Mouse (Mus musculus): ENCODE measurements at regions not wholly inside any gene's neighbourhood (a gene's known extent, or its start where the extent isn't known, plus 50 kb on each side); places are given as distances from the start of the nearest gene placed in this dataset.

DNA sequence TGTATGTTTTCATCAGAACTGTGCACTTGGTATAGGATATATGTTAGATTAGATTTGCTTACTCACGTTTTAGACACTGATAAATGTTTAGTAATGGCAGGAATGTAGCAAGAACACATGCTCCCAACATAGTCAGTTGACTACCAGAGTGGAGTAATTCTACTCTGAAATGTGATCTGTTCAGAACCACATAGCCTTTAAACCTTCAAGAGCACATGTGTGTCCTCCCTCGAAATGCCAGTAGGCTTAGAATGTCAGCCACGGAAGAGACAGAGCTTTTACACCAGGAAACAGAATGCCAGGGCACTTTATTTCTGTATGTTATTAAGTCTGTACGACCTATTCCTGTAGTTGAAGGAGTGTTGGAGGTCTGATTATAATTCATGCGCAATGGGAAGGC lies 51.3 kb upstream of the Cd28 start:
- no peak for DNase-seq (ENCODE audit: low read depth in 2 of 2, low spot score in 2 of 2)

DNA sequence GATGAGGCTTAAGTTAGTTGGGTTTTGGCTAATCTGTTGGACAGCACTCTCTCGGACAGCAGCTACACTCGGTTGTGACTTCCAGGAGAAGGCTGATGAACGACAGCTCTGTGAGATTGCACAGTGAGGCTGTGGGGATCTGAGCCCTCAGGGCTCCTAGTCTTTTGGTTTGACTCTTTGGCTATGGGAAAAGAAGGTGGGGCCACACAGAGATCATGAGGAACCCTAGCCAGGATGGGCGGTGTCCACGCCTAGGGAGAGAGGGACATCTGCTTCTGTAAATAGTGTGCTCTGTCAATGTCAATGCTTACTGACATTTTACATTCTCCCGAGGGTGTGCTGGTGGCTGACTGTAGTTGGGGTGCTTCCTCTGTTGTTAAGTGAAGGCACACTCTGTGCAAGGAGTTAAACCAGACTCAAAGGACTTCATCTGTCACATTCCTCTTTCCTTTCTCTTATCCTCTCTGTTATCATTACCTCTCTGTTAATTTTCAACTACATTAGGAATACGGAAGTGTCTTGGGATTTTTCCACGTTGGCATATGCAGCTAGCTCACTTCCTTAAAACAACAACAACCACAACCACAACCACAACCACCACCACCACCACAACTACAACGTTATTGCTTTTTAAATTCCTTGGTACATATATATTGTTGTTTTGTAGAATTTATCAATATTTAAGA lies 54.2 kb upstream of the Cd28 start:
- DNase-seq (ENCODE audit: low read depth in 2 of 2, low spot score in 2 of 2), result no peak

DNA sequence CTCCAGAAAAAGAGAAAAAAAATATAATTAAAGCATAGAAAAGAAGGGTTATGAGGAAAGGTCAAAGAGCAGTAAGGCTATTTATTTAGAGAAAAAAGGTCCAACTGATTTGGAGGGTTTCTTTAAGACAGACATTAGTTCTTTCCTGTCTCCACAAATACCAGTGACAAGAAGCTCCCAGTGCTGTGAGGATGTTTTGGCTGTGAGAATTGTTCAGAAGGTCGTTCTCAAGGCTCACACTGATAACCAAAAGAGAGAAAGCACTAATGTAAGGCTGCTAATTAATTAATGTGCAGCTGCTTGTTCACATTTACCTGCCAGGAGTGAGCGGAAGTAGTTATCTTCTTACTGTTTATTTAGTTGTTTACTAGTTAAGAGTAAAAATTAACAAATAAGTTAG lies 54.7 kb upstream of the Cd28 start:
- DNase-seq (ENCODE audit: low read depth in 2 of 2, low spot score in 2 of 2), result no peak

DNA sequence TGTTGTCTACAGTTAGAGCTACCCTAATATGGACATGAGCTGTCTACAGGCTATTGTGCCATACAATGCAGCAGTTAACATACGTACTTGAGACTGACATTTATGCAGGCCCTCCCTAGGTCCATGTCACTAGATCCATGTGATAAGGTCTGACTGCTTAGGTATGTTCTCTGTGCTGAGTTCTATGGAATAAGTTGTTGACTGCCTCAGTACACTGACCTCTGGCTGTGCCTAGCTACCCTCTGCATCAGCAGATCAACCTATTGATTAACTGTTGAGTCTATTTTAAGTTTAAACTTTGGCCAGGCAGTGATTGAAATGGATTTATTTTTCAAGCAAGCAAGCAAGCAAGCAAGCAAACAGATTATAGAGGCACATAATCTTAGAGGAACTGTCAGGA lies 57.0 kb upstream of the Cd28 start:
- DNase-seq (ENCODE audit: low read depth in 2 of 2, low spot score in 2 of 2), result no peak

GRCm38 (mm10) chr1:60659041-60659440 lies 57.6 kb upstream of the Cd28 start:
- no peak for DNase-seq (ENCODE audit: low read depth in 2 of 2, low spot score in 2 of 2)

DNA sequence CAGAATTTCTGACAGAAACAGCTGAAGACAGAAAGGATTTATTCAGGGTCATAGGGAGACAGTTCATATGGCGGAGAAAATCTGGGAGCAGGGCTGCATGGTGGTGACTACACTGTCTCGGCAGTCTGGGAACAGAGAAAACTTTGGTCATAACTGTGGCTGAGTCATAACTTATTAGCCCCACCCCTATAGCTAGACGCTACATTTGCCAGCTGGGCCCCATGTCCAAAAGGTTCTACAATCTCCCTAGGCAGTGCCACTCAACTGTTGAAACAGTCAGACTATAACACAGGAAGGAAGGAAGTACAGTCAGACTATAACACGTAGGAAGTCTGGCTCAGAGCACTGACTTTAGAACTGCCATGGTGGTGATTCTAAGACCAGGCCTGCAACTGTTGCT lies 58.2 kb upstream of the Cd28 start:
- DNase-seq (ENCODE audit: low read depth in 2 of 2, low spot score in 2 of 2), result no peak

GRCm38 (mm10) chr1:60657511-60657910 lies 59.1 kb upstream of the Cd28 start:
- DNase-seq (ENCODE audit: low read depth in 2 of 2, low spot score in 2 of 2), result no peak

DNA sequence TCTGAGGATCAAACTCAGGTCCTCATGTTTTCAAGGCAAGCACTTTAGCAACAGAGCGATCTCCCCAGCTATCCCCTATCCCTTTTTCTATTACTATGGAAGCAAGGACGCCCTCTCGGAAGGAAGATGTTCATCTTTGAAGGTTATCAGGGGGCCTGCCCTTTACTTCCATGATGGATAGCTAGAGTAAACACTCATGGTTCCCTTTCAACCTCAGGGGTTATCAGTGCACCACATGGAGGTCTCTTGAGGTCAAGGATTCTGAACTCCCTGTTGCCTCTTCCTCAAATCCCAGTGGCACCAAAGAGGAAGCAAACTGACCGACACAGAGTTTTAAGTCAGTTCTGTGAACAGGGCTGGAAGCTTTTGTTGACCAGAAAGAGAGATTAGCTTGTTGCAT lies 59.6 kb upstream of the Cd28 start:
- DNase-seq (ENCODE audit: low read depth in 2 of 2, low spot score in 2 of 2), result no peak

GRCm38 (mm10) chr1:60655691-60656595 lies 60.7 kb upstream of the Cd28 start:
- no peak for DNase-seq (ENCODE audit: low read depth in 2 of 2, low spot score in 2 of 2)

GRCm38 (mm10) chr1:60655206-60655605 lies 61.4 kb upstream of the Cd28 start:
- DNase-seq (ENCODE audit: low read depth in 2 of 2, low spot score in 2 of 2), result no peak

GRCm38 (mm10) chr1:60652570-60653011 lies 64.0 kb upstream of the Cd28 start:
- no peak for DNase-seq (ENCODE audit: low read depth in 2 of 2, low spot score in 2 of 2)

DNA sequence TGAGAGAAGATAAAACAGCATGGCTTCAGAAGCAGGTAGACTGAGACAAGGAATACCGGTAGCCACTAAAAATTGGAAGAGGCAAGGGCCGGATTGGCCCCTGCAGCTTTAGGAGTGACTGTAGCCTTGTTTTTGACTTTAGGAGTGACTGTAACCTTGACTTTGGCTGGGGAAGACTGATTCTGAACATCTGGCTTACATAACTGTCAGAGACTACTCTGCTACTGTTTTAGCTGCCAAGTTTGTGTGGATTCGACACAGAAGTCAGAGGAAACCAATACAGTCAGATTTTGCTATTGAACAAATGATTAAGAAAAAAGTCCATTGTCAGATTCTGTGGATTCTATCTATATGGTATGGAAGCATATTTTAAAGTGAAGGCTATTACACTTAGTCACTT lies 66.4 kb upstream of the Cd28 start:
- DNase-seq (ENCODE audit: low read depth in 2 of 2, low spot score in 2 of 2), result no peak

GRCm38 (mm10) chr1:60649303-60649850 lies 67.2 kb upstream of the Cd28 start:
- no peak for DNase-seq (ENCODE audit: low read depth in 2 of 2, low spot score in 2 of 2)

DNA sequence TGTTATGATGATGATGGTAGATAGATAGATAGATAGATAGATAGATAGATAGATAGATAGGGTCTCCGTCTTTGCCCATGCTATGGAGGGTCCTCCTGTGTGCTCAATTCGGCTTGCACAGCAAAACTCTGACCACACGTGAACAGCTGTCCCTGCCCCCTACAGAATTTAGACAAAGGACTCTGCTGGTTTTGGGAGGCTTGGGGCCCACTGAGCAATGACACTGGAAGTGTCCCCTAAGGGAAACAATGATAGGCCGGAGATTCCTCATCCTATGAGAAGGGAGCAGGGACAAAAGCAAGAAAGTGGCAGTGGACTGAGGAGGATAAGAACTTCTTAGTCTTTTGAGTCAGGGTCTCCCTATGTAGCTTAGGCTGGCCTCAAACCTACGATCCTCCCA lies 69.8 kb upstream of the Cd28 start:
- DNase-seq (ENCODE audit: low read depth in 2 of 2, low spot score in 2 of 2), result no peak

DNA sequence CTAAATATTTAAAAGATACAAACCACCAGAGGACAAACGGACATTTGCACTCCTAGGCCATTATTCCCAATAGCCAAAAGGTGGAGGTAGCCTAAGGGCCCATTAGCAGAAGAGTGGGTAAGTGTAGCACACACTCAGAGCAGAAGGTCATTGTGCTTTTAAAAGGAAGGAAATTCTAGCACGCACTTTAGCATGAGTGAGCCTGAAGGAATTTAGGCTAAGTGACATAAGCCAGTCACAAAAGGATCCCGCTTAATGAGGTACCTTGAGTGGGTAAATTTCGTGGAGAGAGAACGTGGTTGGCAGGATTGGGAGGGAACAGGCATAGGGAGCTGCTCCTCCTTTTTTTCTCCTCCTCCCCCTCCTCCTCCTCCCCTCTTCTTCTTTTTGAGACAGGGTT lies 70.4 kb upstream of the Cd28 start:
- DNase-seq (ENCODE audit: low read depth in 2 of 2, low spot score in 2 of 2), result no peak

- DNase-seq (ENCODE audit: low read depth in 2 of 2, low spot score in 2 of 2), result no peak
Measured at GRCm38 (mm10) chr1:60645176-60645575, 71.4 kb upstream of the Cd28 start.

- no peak for DNase-seq (ENCODE audit: low read depth in 2 of 2, low spot score in 2 of 2)
Measured at GRCm38 (mm10) chr1:60642761-60643160, 73.8 kb upstream of the Cd28 start.

GRCm38 (mm10) chr1:60642175-60642574 lies 74.4 kb upstream of the Cd28 start:
- DNase-seq (ENCODE audit: low read depth in 2 of 2, low spot score in 2 of 2), result no peak

DNA sequence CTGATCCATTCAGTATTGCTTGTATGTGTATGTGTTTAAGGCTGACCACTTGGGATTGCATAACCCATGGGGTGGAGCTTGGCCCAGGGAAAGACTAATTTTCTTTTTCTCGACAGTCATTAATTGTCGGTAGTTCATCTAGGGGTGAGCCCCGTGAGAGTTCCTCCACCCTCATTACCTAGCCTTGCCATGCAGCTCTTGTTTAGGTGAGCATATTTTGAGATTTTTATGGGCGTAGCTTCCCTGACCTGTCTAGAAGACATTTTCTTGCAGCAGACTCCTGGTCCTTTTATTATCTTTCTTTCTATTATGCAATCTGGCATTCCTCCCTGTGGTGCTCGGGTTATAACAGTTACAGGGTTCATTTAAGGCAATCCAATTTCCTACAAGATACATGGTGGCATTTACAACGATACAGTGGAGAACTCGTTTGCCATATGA lies 74.4 kb upstream of the Raph1 start:
- no peak for DNase-seq (ENCODE audit: low read depth in 2 of 2, low spot score in 2 of 2)

- DNase-seq (ENCODE audit: low read depth in 2 of 2, low spot score in 2 of 2), result no peak
Measured at GRCm38 (mm10) chr1:60639536-60639935, 72.6 kb upstream of the Raph1 start.

DNA sequence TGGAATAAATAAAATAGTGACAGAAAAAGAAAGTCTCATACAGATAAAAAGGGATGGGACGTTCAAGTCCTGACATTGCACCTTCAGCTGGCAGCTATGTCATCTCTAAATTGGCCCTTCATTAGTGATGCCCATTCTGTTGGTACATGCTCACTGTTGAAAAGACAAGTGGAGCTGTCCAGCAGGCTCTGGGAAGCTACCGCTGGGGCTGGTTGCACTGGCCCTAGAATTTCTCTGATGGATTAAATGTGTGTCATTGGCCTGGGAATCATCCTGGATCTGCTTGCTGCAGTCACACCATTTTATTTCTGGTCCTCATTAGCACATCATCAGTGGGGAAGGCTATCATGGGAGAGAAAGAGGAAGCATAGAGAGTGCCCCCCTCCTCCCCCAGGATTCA lies 72.2 kb upstream of the Raph1 start:
- no peak for DNase-seq (ENCODE audit: low read depth in 2 of 2, low spot score in 2 of 2)

- no peak for DNase-seq (ENCODE audit: low read depth in 2 of 2, low spot score in 2 of 2)
Measured at GRCm38 (mm10) chr1:60636802-60637452, 70.0 kb upstream of the Raph1 start.
